Mouse (Mus musculus) cortical plate, adult 2 months (tissue): ENCODE data around the gene Rpl4.

Experiments used
- CTCF ChIP-seq: fragments of 200-500 bp; IDR thresholded peaks from 2 replicates; pipeline ENCODE4 v1.5.1; 2011; ENCODE audit warnings: mild to moderate bottlenecking, control low read depth, low read length; ENCODE audit not compliant: insufficient read depth; ENCODE audit errors: extremely low read depth
- POLR2A ChIP-seq: fragments of 200-500 bp; IDR thresholded peaks from 2 replicates; pipeline ENCODE4 v1.6.1; 2011; ENCODE audit warnings: mild to moderate bottlenecking, low read length, control low read depth; ENCODE audit not compliant: insufficient read depth; ENCODE audit errors: extremely low read depth

GRCm38 (mm10) chr9:64202331-64202730, 29.2 kb downstream of the Rpl4 start:
- TF ChIP-seq CTCF (no peak), POLR2A (no peak)
